Mouse (Mus musculus): ENCODE measurements at regions not wholly inside any gene's neighbourhood (a gene's known extent, or its start where the extent isn't known, plus 50 kb on each side); places are given as distances from the start of the nearest gene placed in this dataset.
A peak's percentile ranks its signal among the peaks of the same experiment; 100 is the strongest.

DNA sequence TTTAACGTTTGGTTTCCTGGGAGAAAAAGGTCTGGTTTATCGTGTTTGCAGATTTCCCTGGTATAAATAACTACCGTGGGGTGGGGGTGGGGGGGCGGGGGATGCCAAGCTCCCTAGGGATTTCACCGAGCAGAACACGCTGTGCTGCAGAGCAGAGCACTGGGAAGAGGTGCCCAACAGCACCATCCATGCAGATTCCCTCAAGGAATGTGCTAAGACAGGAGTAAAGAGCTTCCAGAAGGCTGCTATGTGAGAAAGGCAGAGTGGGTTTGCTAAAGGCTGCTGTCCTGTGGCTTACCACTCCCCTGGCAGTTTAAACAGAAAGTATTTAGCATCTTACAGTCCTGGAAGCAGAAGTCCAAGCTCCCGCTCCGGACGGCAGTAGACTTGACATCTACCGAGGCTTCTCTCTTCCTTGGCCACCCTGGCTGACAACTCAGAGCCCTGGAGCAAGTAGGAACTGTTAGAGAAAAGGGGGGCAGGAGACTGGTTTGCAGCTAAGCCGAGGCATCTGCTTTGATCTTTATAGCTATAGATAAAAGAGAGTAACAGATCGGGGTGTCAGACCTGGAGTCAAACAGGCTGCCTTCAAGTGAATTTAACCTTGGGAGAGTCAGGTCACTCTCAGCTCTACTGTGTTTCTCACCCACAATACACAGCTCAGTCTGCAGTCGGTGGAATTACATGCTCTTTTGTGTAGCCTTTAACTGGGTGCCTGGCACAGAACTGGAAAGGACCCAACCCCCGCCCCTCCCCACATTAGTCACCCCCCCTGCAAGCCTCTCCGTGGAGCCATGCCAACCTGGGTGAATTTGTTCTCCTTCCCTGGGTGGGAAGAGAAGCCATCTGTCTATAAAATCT lies 1132.8 kb upstream of the Gulo start:
- Histone ChIP-seq H3K4me1 (ENCODE audit: control insufficient read depth, insufficient read depth, low read length) (peaks cover 21% of the 10 kb centered on the region), H3K4me3 (ENCODE audit: insufficient read depth, low read length) (no peak overlapping the region), H3K27ac (ENCODE audit: insufficient read depth, low read length) (peak overlapping the region; percentile 93)
- TF ChIP-seq CTCF (IDR thresholded peaks at IDR 0.05; ENCODE audit: extremely low read depth, insufficient read depth, low read length) = no peak
- 0 out of 2 replicates have a peak, but pooled peaks have one; percentile 22 for TF ChIP-seq POLR2A (IDR thresholded peaks at IDR 0.05; ENCODE audit: extremely low read depth, insufficient read depth, low read length)

DNA sequence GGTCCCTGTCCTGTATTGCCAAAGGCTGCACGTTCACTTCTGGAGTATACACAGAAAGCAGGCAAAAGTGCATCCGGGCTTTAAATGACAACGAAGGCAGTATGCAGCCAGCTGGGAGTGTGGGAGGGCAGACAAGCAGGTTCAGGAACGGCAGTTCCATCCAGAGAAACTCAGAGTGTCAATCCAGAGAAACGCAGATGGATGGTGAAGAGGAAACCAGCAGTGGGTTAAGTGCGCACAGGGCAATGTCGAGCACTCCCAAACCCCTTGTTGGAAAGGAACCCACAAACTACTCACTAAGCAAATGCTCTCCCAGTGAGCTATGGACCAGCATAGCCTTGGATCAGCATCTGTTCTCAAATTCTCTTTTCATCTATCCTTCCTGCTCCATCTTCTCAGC lies 1132.1 kb upstream of the Gulo start:
- Histone ChIP-seq H3K4me1 (ENCODE audit: control insufficient read depth, insufficient read depth, low read length) (peaks cover 21% of the 10 kb centered on the region), H3K4me3 (ENCODE audit: insufficient read depth, low read length) (no peak overlapping the region), H3K27ac (ENCODE audit: insufficient read depth, low read length) (peak overlapping the region; percentile 52)
- TF ChIP-seq CTCF (IDR thresholded peaks at IDR 0.05; ENCODE audit: extremely low read depth, insufficient read depth, low read length) (no peak), POLR2A (IDR thresholded peaks at IDR 0.05; ENCODE audit: extremely low read depth, insufficient read depth, low read length) (no peak)

DNA sequence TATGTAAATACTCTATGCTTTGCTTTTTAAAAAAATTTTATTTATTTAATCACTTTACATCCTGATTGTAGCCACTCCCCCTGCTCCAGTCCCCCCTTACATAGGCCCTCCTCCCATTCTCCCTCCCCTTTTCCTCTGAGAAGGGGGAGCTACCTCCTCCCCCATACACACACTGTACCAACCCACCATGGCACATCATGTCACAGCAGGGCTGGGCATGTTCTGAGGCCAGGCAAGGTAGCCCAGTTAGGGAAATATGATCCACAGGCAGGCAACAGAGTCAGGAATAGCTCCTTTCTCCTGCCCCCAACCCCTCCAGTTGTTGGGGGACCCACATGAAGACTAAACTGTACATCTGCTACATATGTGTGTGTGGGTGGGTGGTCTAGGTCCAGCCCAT lies 1130.7 kb upstream of the Gulo start:
- TF ChIP-seq CTCF (IDR thresholded peaks at IDR 0.05; ENCODE audit: extremely low read depth, insufficient read depth, low read length) = no peak
- TF ChIP-seq POLR2A (IDR thresholded peaks at IDR 0.05; ENCODE audit: extremely low read depth, insufficient read depth, low read length) = no peak

DNA sequence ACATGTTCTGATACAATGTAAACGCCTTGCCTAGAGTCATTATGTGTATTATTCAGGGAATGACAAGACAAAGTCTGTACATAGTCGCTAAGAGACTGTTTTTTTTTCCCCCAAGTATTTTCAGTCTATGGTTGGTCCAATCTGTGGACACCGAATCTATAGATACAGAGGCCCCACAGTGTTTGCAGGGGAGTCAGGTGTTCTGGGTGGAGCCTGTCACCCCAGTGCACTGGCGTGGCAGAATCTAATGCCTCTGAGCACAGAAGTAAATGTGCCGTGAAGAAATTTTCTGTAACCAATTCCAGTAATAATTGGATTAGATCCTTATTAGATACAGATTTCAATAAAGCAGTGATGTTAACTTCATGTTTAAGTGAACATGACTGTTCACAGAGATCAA lies 1130.1 kb upstream of the Gulo start:
- no peak overlapping the region for H3K27ac ChIP-seq (ENCODE audit: insufficient read depth, low read length)
- peaks cover 26% of the 10 kb centered on the region for H3K4me1 ChIP-seq (ENCODE audit: control insufficient read depth, insufficient read depth, low read length)
- H3K4me3 ChIP-seq (ENCODE audit: insufficient read depth, low read length) = no peak overlapping the region
- TF ChIP-seq POLR2A (IDR thresholded peaks at IDR 0.05; ENCODE audit: extremely low read depth, insufficient read depth, low read length) = no peak
- no peak for TF ChIP-seq CTCF (IDR thresholded peaks at IDR 0.05; ENCODE audit: extremely low read depth, insufficient read depth, low read length)

More for the DNA sequence above, 1130.7 kb upstream of the Gulo start:
- peaks cover 25% of the 10 kb centered on the region for H3K4me1 ChIP-seq (ENCODE audit: control insufficient read depth, insufficient read depth, low read length)
- no peak overlapping the region for H3K4me3 ChIP-seq (ENCODE audit: insufficient read depth, low read length)
- H3K27ac ChIP-seq (ENCODE audit: insufficient read depth, low read length) = no peak overlapping the region

DNA sequence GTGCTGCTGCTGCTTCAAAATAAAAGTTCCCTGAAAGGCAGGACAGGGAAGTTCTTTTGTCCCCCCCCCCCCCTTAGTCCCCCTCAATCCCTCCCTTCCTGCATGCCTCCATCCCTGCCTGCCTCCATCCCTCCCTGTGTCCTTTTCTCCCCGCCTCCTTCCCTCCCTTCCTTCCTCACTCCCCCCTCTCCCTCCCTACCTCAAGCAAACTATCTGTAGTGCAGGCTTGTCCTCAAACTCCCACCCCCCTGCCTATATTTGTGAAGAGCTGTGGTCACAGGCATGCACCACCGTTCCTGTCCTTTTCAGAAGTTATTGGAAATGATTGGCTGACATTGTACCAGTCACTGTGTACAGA lies 1127.1 kb upstream of the Gulo start:
- H3K27ac ChIP-seq (ENCODE audit: insufficient read depth, low read length) = peak overlapping the region; percentile 71
- no peak for TF ChIP-seq CTCF (IDR thresholded peaks at IDR 0.05; ENCODE audit: extremely low read depth, insufficient read depth, low read length)
- no peak for TF ChIP-seq POLR2A (IDR thresholded peaks at IDR 0.05; ENCODE audit: extremely low read depth, insufficient read depth, low read length)
- peaks cover 13% of the 10 kb centered on the region for H3K4me1 ChIP-seq (ENCODE audit: control insufficient read depth, insufficient read depth, low read length)
- H3K4me3 ChIP-seq (ENCODE audit: insufficient read depth, low read length) = no peak overlapping the region

DNA sequence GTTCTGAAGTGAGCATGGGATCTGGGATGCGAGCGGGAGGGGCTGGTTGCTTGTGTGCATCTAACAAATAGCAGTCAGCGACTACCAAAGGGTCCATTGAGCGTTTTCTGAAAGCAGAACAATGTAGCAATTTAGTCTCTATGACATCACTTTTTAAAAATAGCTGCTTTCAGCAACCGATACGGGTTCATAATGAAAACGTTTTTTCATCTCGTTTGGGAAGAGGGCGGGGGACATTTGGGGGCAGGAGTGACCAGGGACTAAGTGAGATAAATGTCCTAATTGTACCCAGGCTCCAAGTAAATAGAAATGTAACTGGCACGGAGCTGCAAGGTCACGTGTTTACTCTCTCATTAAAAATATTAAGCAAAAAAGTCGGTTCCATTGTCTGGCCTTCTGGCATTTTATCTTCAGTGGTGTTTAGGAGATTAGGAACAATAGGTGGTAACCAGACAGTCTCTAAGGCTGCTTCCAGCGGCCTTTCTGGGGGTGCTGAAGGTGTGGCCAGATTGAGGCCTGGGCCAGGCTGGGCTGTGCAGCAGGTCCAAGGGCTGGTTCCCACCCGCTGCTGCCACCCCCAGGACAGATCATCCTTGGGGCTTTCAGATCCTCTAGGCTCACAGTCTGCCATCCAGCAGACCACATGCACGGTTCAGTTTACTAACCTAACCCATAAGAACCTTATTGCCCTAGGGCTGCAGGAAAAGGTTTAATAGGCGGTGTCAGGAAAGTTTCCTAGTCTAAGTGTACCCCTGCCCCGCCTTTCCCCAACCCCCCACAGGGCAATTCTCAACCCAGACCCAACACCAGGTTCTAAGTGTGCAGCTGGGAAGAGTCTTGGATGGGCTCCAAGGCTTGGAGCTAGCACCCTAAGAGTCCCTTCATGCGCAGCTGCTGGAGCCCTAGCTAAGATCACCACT lies 1126.5 kb upstream of the Gulo start:
- peak overlapping the region; percentile 96 for H3K27ac ChIP-seq (ENCODE audit: insufficient read depth, low read length)
- no peak for TF ChIP-seq POLR2A (IDR thresholded peaks at IDR 0.05; ENCODE audit: extremely low read depth, insufficient read depth, low read length)
- TF ChIP-seq CTCF (IDR thresholded peaks at IDR 0.05; ENCODE audit: extremely low read depth, insufficient read depth, low read length) = no peak
- H3K4me1 ChIP-seq (ENCODE audit: control insufficient read depth, insufficient read depth, low read length) = peaks cover 10% of the 10 kb centered on the region
- no peak overlapping the region for H3K4me3 ChIP-seq (ENCODE audit: insufficient read depth, low read length)

DNA sequence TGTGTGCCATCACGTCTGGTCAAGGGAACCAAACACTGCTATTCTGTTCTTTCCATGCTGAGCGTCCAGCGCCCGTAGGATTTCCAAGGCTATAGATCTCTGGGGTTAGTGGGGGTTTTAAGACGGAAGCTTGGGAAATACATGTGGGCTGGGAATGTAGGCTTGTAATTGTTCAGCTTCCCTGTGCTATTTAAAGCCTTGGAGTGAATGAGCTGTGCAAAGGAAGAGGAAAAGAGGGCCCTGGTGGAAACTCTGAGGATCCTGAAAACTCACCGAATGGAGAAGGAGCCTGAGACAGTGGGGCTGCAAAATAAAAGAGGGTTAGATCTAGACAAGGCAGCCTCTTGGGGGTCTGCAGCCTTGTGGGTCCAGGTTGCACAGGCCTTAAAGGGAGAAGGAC lies 1124.2 kb upstream of the Gulo start:
- peak overlapping the region; percentile 73; the same call in 1 of the 2 replicates for H3K27ac ChIP-seq (ENCODE audit: insufficient read depth, low read length)
- TF ChIP-seq CTCF (IDR thresholded peaks at IDR 0.05; ENCODE audit: extremely low read depth, insufficient read depth, low read length) = no peak
- TF ChIP-seq POLR2A (IDR thresholded peaks at IDR 0.05; ENCODE audit: extremely low read depth, insufficient read depth, low read length) = no peak
- no peak overlapping the region for H3K4me3 ChIP-seq (ENCODE audit: insufficient read depth, low read length)
- peaks cover 10% of the 10 kb centered on the region for H3K4me1 ChIP-seq (ENCODE audit: control insufficient read depth, insufficient read depth, low read length)

DNA sequence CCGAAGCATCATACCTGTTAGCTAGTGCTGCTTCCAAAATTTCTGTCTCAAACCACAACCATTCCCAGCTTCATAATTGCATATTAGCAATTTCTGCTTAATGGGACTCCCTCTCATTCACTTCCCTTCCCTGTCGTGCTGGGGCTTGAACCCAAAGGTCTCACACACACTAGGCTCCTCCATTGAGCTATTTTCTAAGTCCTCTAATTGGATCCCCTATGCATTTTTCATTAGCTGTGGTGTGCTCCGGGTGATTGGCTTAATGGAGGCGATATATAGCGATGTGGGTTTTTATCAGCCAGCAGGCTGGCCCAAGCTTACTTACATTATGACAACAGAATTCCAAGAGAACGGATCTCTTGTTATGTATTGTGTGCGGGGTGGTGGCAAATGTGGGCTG lies 1118.1 kb upstream of the Gulo start:
- peaks cover 5% of the 10 kb centered on the region; the same call in 1 of the 2 replicates for H3K4me1 ChIP-seq (ENCODE audit: control insufficient read depth, insufficient read depth, low read length)
- H3K4me3 ChIP-seq (ENCODE audit: insufficient read depth, low read length) = no peak overlapping the region
- TF ChIP-seq CTCF (IDR thresholded peaks at IDR 0.05; ENCODE audit: extremely low read depth, insufficient read depth, low read length) (no peak), POLR2A (IDR thresholded peaks at IDR 0.05; ENCODE audit: extremely low read depth, insufficient read depth, low read length) (no peak)
- no peak overlapping the region for H3K27ac ChIP-seq (ENCODE audit: insufficient read depth, low read length)

DNA sequence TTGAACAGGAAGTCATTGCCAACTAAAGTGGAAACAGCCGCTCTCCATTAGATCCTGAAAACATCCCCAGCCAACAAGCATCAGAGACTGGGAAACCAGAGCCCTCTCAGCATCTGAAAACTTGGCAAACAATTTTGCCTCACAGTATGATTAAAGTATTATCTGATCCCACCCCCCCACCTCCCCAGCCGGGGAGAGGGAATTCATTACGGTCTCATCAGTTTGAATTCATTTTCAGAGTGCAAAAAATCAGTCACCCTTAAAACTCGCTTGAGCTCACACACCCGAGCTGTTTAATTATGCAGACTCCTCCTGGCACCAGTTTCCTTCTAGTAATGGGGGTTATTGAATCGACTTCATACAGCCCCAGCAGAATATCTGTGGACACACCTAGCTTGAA lies 1117.2 kb upstream of the Gulo start:
- Histone ChIP-seq H3K4me3 (ENCODE audit: insufficient read depth, low read length) (no peak overlapping the region), H3K4me1 (ENCODE audit: control insufficient read depth, insufficient read depth, low read length) (peaks cover 5% of the 10 kb centered on the region; the same call in 1 of the 2 replicates), H3K27ac (ENCODE audit: insufficient read depth, low read length) (no peak overlapping the region)
- TF ChIP-seq POLR2A (IDR thresholded peaks at IDR 0.05; ENCODE audit: extremely low read depth, insufficient read depth, low read length) = no peak
- TF ChIP-seq CTCF (IDR thresholded peaks at IDR 0.05; ENCODE audit: extremely low read depth, insufficient read depth, low read length) = no peak

Measured in cortical plate, adult 2 months (tissue).